Mouse (Mus musculus) duodenum, adult 2 months (tissue): ENCODE measurements around the gene Gabbr1. TPM values are rescaled to one million over a fixed set of nuclear protein-coding genes. Genes with fewer than 3 reads are reported as not detected.

ENCODE experiments used
- polyA plus RNA-seq: library from polyadenylated mRNA; depleted of rRNA; stranded (reverse); fragments of >200 nt; gene quantifications from 2 replicates; pipeline ENCODE4 v1.2.3, GENCODE M21; 2012; ENCODE audit warnings: low replicate concordance; rRNA removed

Gabbr1 gene
- polyA plus RNA-seq: 5.3 and 11.2 TPM in 2 replicates

DNA sequence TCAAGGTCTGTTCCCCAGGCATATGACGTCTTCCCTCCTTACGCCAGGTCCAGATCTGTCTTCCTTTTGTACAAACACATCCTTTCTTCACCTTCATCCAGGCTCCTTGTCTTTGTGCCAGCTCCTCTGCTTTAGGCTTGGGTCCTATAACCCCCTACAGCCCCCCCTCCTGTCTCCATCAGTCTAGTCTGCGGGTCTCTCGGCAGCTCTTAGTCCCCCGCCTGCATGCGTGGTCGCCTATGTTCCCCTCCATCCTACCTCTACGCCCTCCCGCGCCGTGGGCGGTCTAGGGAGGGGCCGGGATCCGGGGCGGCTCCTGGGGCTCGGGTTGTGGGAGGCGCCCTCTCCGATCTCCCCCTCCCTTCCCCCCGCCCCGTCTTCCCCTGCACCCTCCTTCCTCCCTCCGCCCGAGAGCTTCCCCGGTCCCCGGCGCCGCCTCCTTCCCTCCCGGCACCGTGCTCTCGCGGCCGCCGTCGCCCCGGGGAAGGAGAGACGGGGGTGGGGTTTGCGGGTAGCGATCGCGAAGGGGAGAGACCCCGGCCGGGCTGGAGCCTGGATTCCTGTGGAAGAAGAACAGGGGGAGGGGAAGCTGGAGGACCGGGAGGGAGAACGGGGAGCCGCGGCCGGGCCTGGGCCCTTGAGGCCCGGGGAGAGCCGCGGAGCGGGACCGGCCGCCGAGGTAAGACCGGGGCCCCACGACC lies at the start of gene Gabbr1:
Gene Gabbr1, plus strand, starts transcription at position 356 of the 701 bp plus-strand sequence.

GRCm38 (mm10) chr17:37000863-37001262 lies 44.9 kb upstream of the Gabbr1 start, which contains the start of gene Zfp57:
Zfp57 (plus strand) TSS chr17:37001163.

GRCm38 (mm10) chr17:37022628-37023576 lies 22.9 kb upstream of the Gabbr1 start, which contains the start of gene Mog:
Mog (minus strand) TSS chr17:37023398.

GRCm38 (mm10) chr17:37088399-37088798 lies 42.6 kb downstream of the Gabbr1 start, which contains the start of gene Olfr90:
Olfr90 (minus strand) TSS chr17:37088499.

GRCm38 (mm10) chr17:37098178-37098577 lies 52.4 kb downstream of the Gabbr1 start, which contains the start of gene Olfr91:
Olfr91 (minus strand) TSS chr17:37098278.

DNA sequence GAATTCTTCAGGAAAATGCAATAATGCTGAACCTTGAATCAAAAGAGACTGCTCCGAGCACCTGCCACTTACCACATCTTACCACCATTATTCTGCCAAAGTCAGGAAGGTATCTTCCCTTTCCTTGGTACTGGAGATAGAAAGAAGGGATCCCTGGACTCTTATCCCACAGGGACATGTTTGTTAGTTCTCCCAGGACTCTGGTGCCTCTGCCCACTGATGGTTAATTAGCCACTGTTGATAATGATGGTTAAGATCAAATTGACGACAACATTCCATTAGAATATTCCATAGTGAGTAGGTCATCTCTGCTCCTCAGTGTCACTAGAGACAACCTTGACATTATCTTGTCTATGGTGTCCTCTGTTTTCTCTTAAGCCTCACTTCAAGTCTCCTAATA lies 74.2 kb downstream of the Gabbr1 start, which contains the start of gene Olfr92:
Gene Olfr92, minus strand, starts transcription at position 101 of the 400 bp plus-strand sequence.

Other genes with a start within 250 kb of the Gabbr1 start
- gene H2-M10.6, start 233.8 kb upstream of the Gabbr1 start, polyA plus RNA-seq: not detected in 2 replicates
- gene Trim26, start 208.8 kb upstream of the Gabbr1 start, polyA plus RNA-seq: 26.0 and 26.5 TPM in 2 replicates
- 7.4 and 33.1 TPM in 2 replicates for gene Trim15, start 178.8 kb upstream of the Gabbr1 start, polyA plus RNA-seq
- 0.05 TPM in 1 of 2 replicates, not detected in the other for gene Trim10, start 176.4 kb upstream of the Gabbr1 start, polyA plus RNA-seq
- gene Trim40, start 155.8 kb upstream of the Gabbr1 start, polyA plus RNA-seq: 15.0 and 31.3 TPM in 2 replicates
- gene Trim31, start 147.8 kb upstream of the Gabbr1 start, polyA plus RNA-seq: 26.5 and 31.2 TPM in 2 replicates
- gene Rnf39, start 103.0 kb upstream of the Gabbr1 start, polyA plus RNA-seq: 4.6 and 6.2 TPM in 2 replicates
- gene Ppp1r11, start 94.2 kb upstream of the Gabbr1 start, polyA plus RNA-seq: 21.9 and 27.9 TPM in 2 replicates
- gene Znrd1, start 87.4 kb upstream of the Gabbr1 start, polyA plus RNA-seq: 16.1 and 17.6 TPM in 2 replicates
- 0.25 and 0.28 TPM in 2 replicates for gene Znrd1as, start 87.4 kb upstream of the Gabbr1 start, polyA plus RNA-seq
- not detected in 2 replicates for gene 2410137M14Rik, start 64.7 kb upstream of the Gabbr1 start, polyA plus RNA-seq
- 0.19 TPM in 1 of 2 replicates, not detected in the other for gene H2-M5, start 56.4 kb upstream of the Gabbr1 start, polyA plus RNA-seq
- gene Zfp57, start 44.8 kb upstream of the Gabbr1 start, polyA plus RNA-seq: 0.64 and 1.1 TPM in 2 replicates
- not detected in 2 replicates for gene Mog, start 22.6 kb upstream of the Gabbr1 start, polyA plus RNA-seq
- gene Olfr90, start 42.5 kb downstream of the Gabbr1 start, polyA plus RNA-seq: not detected in 2 replicates
- not detected in 2 replicates for gene Olfr91, start 52.3 kb downstream of the Gabbr1 start, polyA plus RNA-seq
- gene Olfr92, start 74.1 kb downstream of the Gabbr1 start, polyA plus RNA-seq: not detected in 2 replicates
- not detected in 2 replicates for gene Olfr93, start 115.5 kb downstream of the Gabbr1 start, polyA plus RNA-seq
- gene Ubd, start 147.9 kb downstream of the Gabbr1 start, polyA plus RNA-seq: 0.11 TPM in 1 of 2 replicates, not detected in the other
- gene Olfr94, start 155.0 kb downstream of the Gabbr1 start, polyA plus RNA-seq: not detected in 2 replicates
- not detected in 2 replicates for gene Olfr95, start 167.2 kb downstream of the Gabbr1 start, polyA plus RNA-seq
- gene Olfr96, start 174.2 kb downstream of the Gabbr1 start, polyA plus RNA-seq: not detected in 2 replicates
- gene Olfr97, start 191.4 kb downstream of the Gabbr1 start, polyA plus RNA-seq: not detected in 2 replicates
- gene Olfr98, start 217.8 kb downstream of the Gabbr1 start, polyA plus RNA-seq: not detected in 2 replicates
- gene H2-M3, start 224.3 kb downstream of the Gabbr1 start, polyA plus RNA-seq: 2.7 and 3.5 TPM in 2 replicates
- not detected in 2 replicates for gene Olfr99, start 237.5 kb downstream of the Gabbr1 start, polyA plus RNA-seq